Mouse (Mus musculus) heart, postnatal 25 days (tissue): ENCODE measurements at regions not wholly inside any gene's neighbourhood (a gene's known extent, or its start where the extent isn't known, plus 50 kb on each side); places are given as distances from the start of the nearest gene placed in this dataset.

ENCODE experiments used
- DNase-seq: peaks from one replicate; pipeline ENCODE4 v3.0.0; 2022; ENCODE audit warnings: low spot score
- intact Hi-C: fragments of 180-260 bp; cut with DNase I; formaldehyde crosslinking; loops from one replicate; pipeline ENCODE4 v1.15.1; 2025

DNA sequence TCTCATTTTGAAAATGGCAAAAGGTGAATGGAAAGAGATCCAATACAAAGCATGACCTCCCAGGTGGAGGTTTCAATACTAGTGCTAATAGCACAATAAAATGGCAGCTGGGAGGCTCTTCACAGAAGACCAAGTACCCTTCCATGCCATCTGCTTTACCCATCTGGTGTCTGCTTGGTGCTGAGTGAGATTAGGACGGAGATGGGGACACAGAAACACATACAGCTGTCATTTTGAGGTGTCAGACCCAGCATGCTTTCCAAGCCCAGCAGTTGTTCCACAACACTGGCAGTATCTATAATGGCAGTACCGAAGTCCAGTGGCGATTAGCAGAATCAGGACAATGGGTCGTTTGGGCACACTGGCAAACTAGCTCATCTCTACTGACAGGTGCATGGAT lies 118.9 kb upstream of the 1700064H15Rik start:
- intact Hi-C loops = no loop called here
- DNase-seq = no peak

- no peak for DNase-seq
- intact Hi-C loops = no loop called here
Measured at GRCm38 (mm10) chr3:19751946-19752345, 123.5 kb upstream of the 1700064H15Rik start.

DNA sequence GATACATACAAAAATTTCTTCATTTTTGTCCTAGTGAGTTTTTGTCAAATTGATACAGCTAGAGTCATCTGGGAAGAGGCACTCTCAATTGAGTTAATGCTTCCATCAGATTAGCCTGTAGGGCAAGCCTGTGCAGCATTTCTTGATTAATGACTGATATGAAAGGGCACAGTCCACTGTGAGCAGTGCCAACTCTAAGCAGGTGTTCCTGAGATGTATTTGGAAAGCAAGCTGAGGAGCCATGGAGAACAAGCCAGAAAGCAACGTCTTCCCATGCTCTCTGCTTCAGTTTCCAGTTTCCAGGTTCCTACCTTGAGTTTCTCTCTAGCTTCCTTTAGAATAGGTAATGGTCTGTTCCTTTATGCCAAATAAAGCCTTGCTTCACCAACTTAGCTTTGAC lies 125.5 kb upstream of the 1700064H15Rik start:
- DNase-seq = no peak
- intact Hi-C loops = no loop called here

DNA sequence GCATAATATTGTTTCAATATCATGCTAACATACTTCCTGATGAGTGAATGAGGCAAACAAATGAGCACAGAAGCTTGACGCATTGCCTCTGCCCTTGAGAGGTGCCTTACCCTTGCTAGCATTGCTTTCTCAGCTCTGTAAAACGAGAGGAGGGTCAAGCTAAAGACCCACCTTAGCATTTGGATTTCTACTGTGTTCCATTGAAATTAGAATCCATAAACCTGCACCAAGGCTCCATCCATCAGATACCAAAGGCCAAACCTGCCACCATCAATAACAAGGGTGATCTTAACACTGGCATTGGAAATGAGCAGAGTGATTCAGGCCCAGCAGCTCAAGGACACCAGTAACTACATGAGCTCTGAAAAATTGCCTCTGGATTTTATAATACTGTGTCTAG lies 126.2 kb upstream of the 1700064H15Rik start:
- intact Hi-C loops = no loop called here

DNA sequence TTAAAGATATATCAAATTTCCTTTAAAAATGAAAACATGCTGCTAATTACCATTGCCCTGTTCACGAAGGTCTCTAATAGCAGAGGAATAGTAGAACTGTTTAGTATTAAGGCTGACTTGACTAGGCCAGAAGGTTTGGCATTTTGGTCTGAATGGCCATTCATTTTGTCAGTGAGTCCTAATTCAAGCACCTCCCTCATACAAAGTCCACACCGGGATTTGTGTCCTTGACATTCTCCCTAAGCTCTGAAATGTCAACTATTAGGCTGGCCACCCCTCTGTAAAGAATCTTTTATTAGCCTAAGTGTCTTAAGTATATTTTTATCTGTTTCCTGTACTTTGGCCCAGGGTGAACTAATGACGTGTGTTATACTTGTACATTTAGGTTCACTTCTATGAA lies 126.7 kb upstream of the 1700064H15Rik start:
- DNase-seq = no peak
- intact Hi-C loops = no loop called here

More for the DNA sequence above, 126.2 kb upstream of the 1700064H15Rik start:
- no peak for DNase-seq

GRCm38 (mm10) chr3:19798543-19799106 lies 158.2 kb upstream of the Cp start:
- DNase-seq = no peak
- intact Hi-C loops = no loop called here

- DNase-seq = no peak
- intact Hi-C loops = no loop called here
Measured at GRCm38 (mm10) chr3:19810034-19810433, 146.8 kb upstream of the Cp start.

GRCm38 (mm10) chr3:19824904-19825303 lies 131.9 kb upstream of the Cp start:
- intact Hi-C loops = no loop called here
- DNase-seq = no peak

DNA sequence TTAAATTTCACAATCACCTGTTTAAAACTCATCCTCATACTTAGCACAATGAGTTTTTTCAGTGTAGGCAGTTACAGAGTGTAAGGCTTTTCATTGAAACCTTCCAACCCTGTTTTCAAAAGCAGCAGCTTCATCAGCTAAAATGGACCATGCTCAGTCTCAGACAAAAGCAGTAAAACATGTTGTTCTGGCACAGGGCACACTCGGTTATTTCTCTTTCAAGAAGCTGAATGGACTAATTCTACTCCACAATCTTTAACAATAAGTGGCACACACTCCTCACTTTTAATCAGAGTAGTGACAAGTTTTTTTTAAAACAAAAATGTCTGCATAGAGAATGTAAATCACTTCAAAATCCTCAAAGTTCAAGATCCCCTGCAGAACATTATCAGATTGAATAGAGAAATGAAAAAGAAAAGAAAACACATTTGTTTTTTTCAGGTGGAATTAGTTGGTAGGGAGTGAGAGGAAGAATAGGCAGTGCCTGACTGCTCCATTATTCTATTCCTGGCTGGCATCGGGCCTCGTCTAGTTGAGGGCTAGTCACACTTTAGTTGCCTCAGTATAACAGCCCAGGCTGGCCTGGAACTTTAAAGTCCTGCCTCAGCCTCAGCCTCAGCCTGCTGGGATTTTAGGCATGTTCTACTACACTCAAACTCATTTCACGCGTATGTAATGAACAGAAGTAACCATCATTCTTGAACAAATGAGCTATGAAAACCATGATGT lies 128.2 kb upstream of the Cp start:
- DNase-seq = no peak
- intact Hi-C loops = no loop called here

DNA sequence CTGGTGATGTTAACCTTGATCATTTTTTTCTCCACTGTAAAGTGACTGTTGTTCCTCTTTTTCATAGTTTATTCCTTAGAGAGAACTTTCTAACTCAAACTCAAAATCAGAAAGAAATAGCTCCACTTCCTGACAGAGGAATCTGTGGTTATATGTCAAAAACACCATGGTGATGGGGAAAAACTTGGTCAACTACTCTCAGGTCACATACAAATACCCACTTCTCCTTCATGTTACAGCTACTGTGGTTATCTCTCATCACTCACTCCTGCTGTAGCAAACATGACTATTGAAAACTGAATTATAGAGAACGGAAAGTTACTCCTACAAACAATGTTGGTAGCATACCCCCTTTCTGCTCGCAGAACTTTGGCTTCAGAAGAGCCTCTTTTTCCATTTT lies 127.1 kb upstream of the Cp start:
- DNase-seq = no peak
- intact Hi-C loops = no loop called here

- intact Hi-C loops = no loop called here
- DNase-seq = no peak
Measured at GRCm38 (mm10) chr3:19848031-19848735, 108.7 kb upstream of the Cp start.

DNA sequence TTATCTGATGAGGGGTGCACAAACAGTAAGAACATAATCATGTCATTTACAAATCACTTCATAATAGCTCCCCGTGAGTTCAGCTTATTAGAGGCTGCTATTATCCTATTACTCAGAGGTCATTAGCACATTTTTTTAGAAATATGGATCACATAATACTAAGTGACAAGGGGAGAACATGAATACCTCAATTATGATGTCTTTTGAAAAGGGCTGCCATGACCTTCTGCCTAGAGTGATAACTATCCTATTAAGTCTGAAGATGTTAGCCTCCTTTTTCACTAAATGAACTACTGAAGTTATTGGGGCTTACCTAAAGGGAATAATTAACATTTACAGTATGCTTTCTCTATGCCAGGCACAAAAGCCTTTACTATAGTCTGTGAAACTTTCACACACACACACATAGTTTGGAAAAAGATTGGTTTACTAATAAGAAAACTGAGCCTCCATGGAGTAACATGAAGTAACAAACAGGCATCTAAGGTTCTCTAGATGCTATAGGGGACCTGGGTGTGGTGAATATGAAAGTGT lies 108.1 kb upstream of the Cp start:
- intact Hi-C loops = no loop called here
- DNase-seq = no peak

DNA sequence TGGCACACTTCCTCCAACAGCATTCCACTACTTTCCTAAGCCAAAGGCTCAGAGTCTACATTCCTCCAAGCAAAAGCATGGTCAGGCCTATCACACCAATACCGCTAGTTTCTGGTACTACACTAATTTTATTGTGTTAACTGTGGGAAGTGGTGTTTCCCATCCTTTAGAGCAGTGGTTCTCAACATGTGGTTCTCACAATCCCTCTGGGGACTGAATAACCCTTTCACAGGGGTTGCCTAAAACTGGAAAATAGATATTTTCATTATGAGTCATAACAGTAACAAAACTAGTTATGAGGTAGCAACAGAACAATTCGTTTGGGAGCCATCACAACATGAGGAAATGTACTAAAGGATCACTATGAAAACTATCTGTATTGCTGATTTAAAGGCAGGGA lies 74.2 kb upstream of the Cp start:
- no peak for DNase-seq
- intact Hi-C loops = no loop called here

- intact Hi-C loops = no loop called here
- no peak for DNase-seq
Measured at GRCm38 (mm10) chr3:19888405-19888804, 68.4 kb upstream of the Cp start.

DNA sequence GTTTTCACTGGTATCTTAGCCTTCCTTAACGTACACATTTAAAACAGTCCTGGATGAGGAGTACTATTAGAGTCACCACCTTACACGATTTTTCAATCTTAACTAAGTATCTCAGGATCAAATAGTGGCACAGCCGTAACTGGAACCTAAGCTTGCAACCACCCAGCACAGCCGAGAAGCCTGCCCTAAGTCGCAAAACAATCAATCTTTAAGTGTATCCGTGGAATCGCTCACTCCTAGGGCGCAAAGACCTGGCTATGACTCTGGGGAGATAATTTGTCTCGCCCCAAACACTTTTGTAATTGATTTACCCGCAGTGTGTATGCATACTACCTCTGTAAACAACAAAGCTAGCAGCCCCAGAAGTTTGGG lies 62.6 kb upstream of the Cp start:
- no peak for DNase-seq
- intact Hi-C loops = loop anchor here (2.0 to 5.0 kb wide), 5 partner anchors 202 to 582 kb away; partner anchors contain the start of gene 1700064H15Rik

GRCm38 (mm10) chr3:19894630-19895578 lies 62.0 kb upstream of the Cp start:
- intact Hi-C loops = loop anchor here (2.0 to 5.0 kb wide), 5 partner anchors 203 to 583 kb away; partner anchors contain the start of gene 1700064H15Rik
- peak; percentile 90 for DNase-seq

GRCm38 (mm10) chr3:19895755-19896154 lies 61.1 kb upstream of the Cp start:
- intact Hi-C loops = loop anchor here (2.0 kb wide), 2 partner anchors 333 to 361 kb away; no protein-coding TSS in a partner anchor

DNA sequence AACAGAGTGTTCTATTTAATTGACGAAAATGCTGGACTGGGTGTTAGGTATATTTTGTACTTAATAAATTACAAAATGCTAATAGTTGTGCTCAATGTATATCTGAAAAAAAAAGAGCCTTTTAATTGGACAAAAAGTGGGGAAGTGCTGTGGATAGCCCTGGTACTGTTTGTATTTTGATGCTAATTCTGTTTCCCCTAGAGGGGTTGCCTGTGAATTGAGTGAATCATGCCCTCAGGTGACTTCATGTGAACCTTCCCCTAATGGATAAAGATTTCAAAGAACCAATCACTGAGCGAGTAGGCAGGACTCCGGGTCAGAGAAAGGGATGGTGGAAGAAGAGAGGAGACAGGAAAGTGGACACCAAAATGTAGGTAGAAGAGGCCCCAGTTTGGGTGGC lies 59.7 kb upstream of the Cp start:
- intact Hi-C loops = no loop called here
- DNase-seq = no peak

More at GRCm38 (mm10) chr3:19895755-19896154, 61.1 kb upstream of the Cp start:
- DNase-seq = no peak

GRCm38 (mm10) chr3:19902226-19902625 lies 54.6 kb upstream of the Cp start:
- intact Hi-C loops = no loop called here
- no peak for DNase-seq
